Mouse (Mus musculus) forebrain, embryonic 13.5 days (tissue): Measurements from ENCODE around the gene Hist2h2be. TPM values are rescaled to one million over a fixed set of nuclear protein-coding genes. Genes with fewer than 3 reads are reported as not detected.
A peak's percentile ranks its signal among the peaks of the same experiment; 100 is the strongest.
"Not testable (repeated sequence)": the region's sequence is repeated elsewhere in the genome, so short reads cannot be mapped to it uniquely, and the experiment has no call there.

ENCODE experiments used
- ATAC-seq: fragments of 200-750 bp; cut with Nextera tagmentation; 2 replicates; pipeline ENCODE4 v1.8.0; 2017
- H3K27ac ChIP-seq: fragments of 300-500 bp; sonication (generic); 2 replicates; pipeline ENCODE4 v1.5.1; 2015; ENCODE audit warnings: inconsistent platforms, mild to moderate bottlenecking, moderate library complexity
- H3K27me3 ChIP-seq: fragments of 300-500 bp; sonication (generic); 2 replicates; pipeline ENCODE4 v1.6.1; 2015; ENCODE audit warnings: mild to moderate bottlenecking, inconsistent platforms
- H3K36me3 ChIP-seq: fragments of 300-500 bp; sonication (generic); 2 replicates; pipeline ENCODE4 v1.6.1; 2015; ENCODE audit warnings: mild to moderate bottlenecking, inconsistent platforms; ENCODE audit not compliant: poor library complexity, severe bottlenecking
- H3K4me1 ChIP-seq: fragments of 300-500 bp; sonication (generic); 2 replicates; pipeline ENCODE4 v1.6.1; 2015; ENCODE audit warnings: inconsistent platforms
- H3K4me2 ChIP-seq: fragments of 300-500 bp; sonication (generic); 2 replicates; pipeline ENCODE4 v1.6.1; 2015; ENCODE audit warnings: inconsistent platforms, mild to moderate bottlenecking, moderate library complexity
- H3K4me3 ChIP-seq: fragments of 300-500 bp; sonication (generic); 2 replicates; pipeline ENCODE4 v1.5.1; 2015; ENCODE audit warnings: mild to moderate bottlenecking, inconsistent platforms
- H3K9ac ChIP-seq: fragments of 300-500 bp; sonication (generic); 2 replicates; pipeline ENCODE4 v1.6.1; 2015; ENCODE audit warnings: mild to moderate bottlenecking, inconsistent platforms
- H3K9me3 ChIP-seq: fragments of 300-500 bp; sonication (generic); replicated peaks from 2 replicates; pipeline ENCODE4 v1.6.1; 2016; ENCODE audit warnings: inconsistent platforms
- WGBS: fragments of 180-500 bp; shearing (Covaris S2); methylation state at CpG from one replicate; pipeline ENCODE4 v1.1.7; 2015; 5-methylcytosine and 5-hydroxymethylcytosine counted together
- polyA plus RNA-seq: library from polyadenylated mRNA; unstranded; fragments of >200 nt; fragmentation: Nextera tagmentation; extraction: Ambion mirVana; gene quantifications from 2 replicates; pipeline ENCODE4 v1.2.1, GENCODE M21; 2015

Hist2h2be gene
- polyA plus RNA-seq, 1 experiment from 2014 or later: 11.0 TPM

GRCm38 (mm10) chr3:96209242-96209641 is 11.7 kb upstream of the Hist2h2be start:
- H3K4me3 ChIP-seq: no peak overlapping the region
- H3K27ac ChIP-seq: no peak overlapping the region
- no peaks in the 10 kb centered on the region for H3K27me3 ChIP-seq
- no peaks in the 10 kb centered on the region for H3K9me3 ChIP-seq
- H3K36me3 ChIP-seq: no peaks in the 10 kb centered on the region
- no peak for ATAC-seq
- no peak overlapping the region for H3K4me2 ChIP-seq
- H3K9ac ChIP-seq: no peak overlapping the region
- H3K4me1 ChIP-seq: no peaks in the 10 kb centered on the region
- 28% methylated on average over 15 of the region's 15 CpGs for WGBS

- peak overlapping the region; percentile 88 for H3K9ac ChIP-seq
Observed at GRCm38 (mm10) chr3:96219191-96219641, 1.7 kb upstream of the Hist2h2be start.

GRCm38 (mm10) chr3:96219661-96220130 is 1.2 kb upstream of the Hist2h2be start, which contains the start of the genes Bola1 and Hist2h2ab:
Gene Bola1 (minus strand): TSS chr3:96219709.
Gene Hist2h2ab (plus strand): TSS chr3:96219865.
- 0% methylated on average over 37 of the region's 37 CpGs for WGBS
- H3K9me3 ChIP-seq: no peaks in the 10 kb centered on the region
- H3K4me1 ChIP-seq: peaks cover 42% of the 10 kb centered on the region
- H3K9ac ChIP-seq: peak within 1 kb of the TSS; percentile 88
- H3K27me3 ChIP-seq: no peaks in the 10 kb centered on the region
- peak within 1 kb of the TSS; percentile 98 for H3K27ac ChIP-seq
- peak; percentile 91 for ATAC-seq
- peak within 1 kb of the TSS; percentile 61 for H3K4me3 ChIP-seq
- H3K36me3 ChIP-seq: no peaks in the 10 kb centered on the region
- peak within 1 kb of the TSS; percentile 87 for H3K4me2 ChIP-seq

More at GRCm38 (mm10) chr3:96219191-96219641, 1.7 kb upstream of the Hist2h2be start:
- WGBS: under 1% methylated on average over 12 of the region's 12 CpGs
- Histone ChIP-seq H3K36me3 (no peaks in the 10 kb centered on the region), H3K4me2 (peak overlapping the region; percentile 87), H3K9me3 (no peaks in the 10 kb centered on the region), H3K27me3 (no peaks in the 10 kb centered on the region), H3K4me3 (peak overlapping the region; percentile 61), H3K4me1 (peaks cover 40% of the 10 kb centered on the region), H3K27ac (peak overlapping the region; percentile 98)
- ATAC-seq: peak; percentile 39

- H3K27me3 ChIP-seq, H3K36me3 ChIP-seq, H3K9me3 ChIP-seq: not testable (repeated sequence)
- Histone ChIP-seq H3K4me3 (peak overlapping the region; percentile 61), H3K4me1 (peaks cover 48% of the 10 kb centered on the region), H3K4me2 (peak overlapping the region; percentile 87), H3K27ac (peak overlapping the region; percentile 98), H3K9ac (peak overlapping the region; percentile 88)
- 0% methylated on average over 25 of the region's 47 CpGs for WGBS
- peak; percentile 9 for ATAC-seq
Observed at GRCm38 (mm10) chr3:96220131-96220764, 671 bp upstream of the Hist2h2be start.

GRCm38 (mm10) chr3:96221640-96222038 is 720 bp downstream of the Hist2h2be start:
- Histone ChIP-seq H3K36me3 (no peaks in the 10 kb centered on the region), H3K9me3 (no peaks in the 10 kb centered on the region), H3K27me3 (no peaks in the 10 kb centered on the region), H3K4me3 (peak overlapping the region; percentile 61), H3K27ac (peak overlapping the region; percentile 98), H3K4me1 (peaks cover 55% of the 10 kb centered on the region), H3K4me2 (peak overlapping the region; percentile 87), H3K9ac (peak overlapping the region; percentile 88)
- WGBS: 9% methylated on average over 9 of the region's 9 CpGs
- ATAC-seq: no peak

- no peaks in the 10 kb centered on the region for H3K36me3 ChIP-seq
- WGBS: 83% methylated on average over 4 of the region's 4 CpGs
- peak overlapping the region; percentile 88 for H3K9ac ChIP-seq
- no peaks in the 10 kb centered on the region for H3K9me3 ChIP-seq
- H3K4me1 ChIP-seq: peaks cover 55% of the 10 kb centered on the region
- ATAC-seq: no peak
- no peak overlapping the region for H3K27ac ChIP-seq
- H3K4me2 ChIP-seq: peak overlapping the region; percentile 87
- no peaks in the 10 kb centered on the region for H3K27me3 ChIP-seq
- 0 out of 2 replicates have a peak overlapping the region, but pooled peaks have one; percentile 61 for H3K4me3 ChIP-seq
Observed at GRCm38 (mm10) chr3:96222774-96223173, 1.9 kb downstream of the Hist2h2be start.

GRCm38 (mm10) chr3:96225421-96225820 is 4.5 kb downstream of the Hist2h2be start:
- ATAC-seq: no peak
- Histone ChIP-seq H3K4me2 (peak overlapping the region; percentile 7; the same call in 1 of the 2 replicates), H3K9me3 (no peaks in the 10 kb centered on the region), H3K27me3 (no peaks in the 10 kb centered on the region), H3K36me3 (no peaks in the 10 kb centered on the region), H3K4me1 (peaks cover 48% of the 10 kb centered on the region), H3K27ac (no peak overlapping the region), H3K9ac (peak overlapping the region; percentile 40; the same call in 1 of the 2 replicates), H3K4me3 (no peak overlapping the region)
- 8% methylated on average over 2 of the region's 2 CpGs for WGBS

GRCm38 (mm10) chr3:96226695-96227648 is 6.1 kb downstream of the Hist2h2be start:
- ATAC-seq: no peak
- Histone ChIP-seq H3K36me3 (no peaks in the 10 kb centered on the region), H3K9me3 (no peaks in the 10 kb centered on the region), H3K4me3 (no peak overlapping the region), H3K9ac (0 out of 2 replicates have a peak overlapping the region, but pooled peaks have one; percentile 0), H3K4me2 (no peak overlapping the region), H3K27ac (no peak overlapping the region), H3K27me3 (no peaks in the 10 kb centered on the region), H3K4me1 (peaks cover 38% of the 10 kb centered on the region)
- 77% methylated on average over 8 of the region's 8 CpGs for WGBS

- Histone ChIP-seq H3K27me3 (no peaks in the 10 kb centered on the region), H3K9ac (no peak overlapping the region), H3K36me3 (no peaks in the 10 kb centered on the region), H3K4me3 (no peak overlapping the region), H3K9me3 (no peaks in the 10 kb centered on the region), H3K4me1 (peaks cover 20% of the 10 kb centered on the region), H3K4me2 (no peak overlapping the region), H3K27ac (no peak overlapping the region)
- 77% methylated on average over 2 of the region's 2 CpGs for WGBS
- no peak for ATAC-seq
Observed at GRCm38 (mm10) chr3:96228828-96229227, 7.9 kb downstream of the Hist2h2be start.

- no peaks in the 10 kb centered on the region for H3K9me3 ChIP-seq
- H3K4me2 ChIP-seq: no peak overlapping the region
- no peak overlapping the region for H3K4me3 ChIP-seq
- WGBS: 89% methylated on average over 2 of the region's 2 CpGs
- no peaks in the 10 kb centered on the region for H3K36me3 ChIP-seq
- no peak overlapping the region for H3K27ac ChIP-seq
- H3K9ac ChIP-seq: no peak overlapping the region
- ATAC-seq: no peak
- no peaks in the 10 kb centered on the region for H3K27me3 ChIP-seq
- H3K4me1 ChIP-seq: peaks cover 6% of the 10 kb centered on the region
Observed at GRCm38 (mm10) chr3:96230404-96230803, 9.5 kb downstream of the Hist2h2be start.

GRCm38 (mm10) chr3:96230910-96231757 is 10.2 kb downstream of the Hist2h2be start:
- no peaks in the 10 kb centered on the region for H3K4me1 ChIP-seq
- H3K27ac ChIP-seq: no peak overlapping the region
- H3K9me3 ChIP-seq: no peaks in the 10 kb centered on the region
- no peaks in the 10 kb centered on the region for H3K36me3 ChIP-seq
- H3K4me2 ChIP-seq: no peak overlapping the region
- H3K27me3 ChIP-seq: no peaks in the 10 kb centered on the region
- 82% methylated on average over 4 of the region's 4 CpGs for WGBS
- no peak for ATAC-seq
- no peak overlapping the region for H3K4me3 ChIP-seq
- H3K9ac ChIP-seq: no peak overlapping the region
